Mouse (Mus musculus): ENCODE measurements around the gene Ralgps1.

DNA sequence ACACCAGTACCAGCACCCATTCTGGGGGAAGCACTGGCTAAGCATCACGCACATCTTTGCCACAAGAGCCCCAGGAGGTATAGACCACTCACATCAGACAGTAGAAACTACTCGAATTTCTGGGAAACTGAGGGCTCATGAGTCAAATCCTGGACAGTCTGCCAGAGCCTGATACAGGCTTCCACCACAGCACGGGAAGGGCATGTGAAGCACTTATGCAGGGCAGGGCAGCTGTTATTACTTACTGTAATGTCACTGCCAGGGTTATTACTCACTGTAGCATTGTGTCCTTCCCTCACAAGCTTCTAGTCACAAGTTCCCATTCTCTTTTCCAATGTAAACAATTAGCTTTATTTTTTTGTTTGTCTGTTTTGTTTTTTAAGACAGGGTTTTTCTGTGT lies 27.9 kb downstream of the Ralgps1 start:
- TF ChIP-seq POLR2A (IDR thresholded peaks at IDR 0.05; ENCODE audit: extremely low read depth, insufficient read depth, low read length) (no peak), CTCF (IDR thresholded peaks at IDR 0.05; ENCODE audit: extremely low read depth, insufficient read depth, low read length) (no peak)
